Mouse (Mus musculus): ENCODE measurements around the gene Cmip. TPM values are rescaled to one million over a fixed set of nuclear protein-coding genes. Genes with fewer than 3 reads are reported as not detected.
A peak's percentile ranks its signal among the peaks of the same experiment; 100 is the strongest.

Gene Cmip
- 18.7 and 21.6 TPM in 2 replicates for polyA plus RNA-seq (2016; fragmentation: Nextera tagmentation; extraction: Ambion mirVana)

DNA sequence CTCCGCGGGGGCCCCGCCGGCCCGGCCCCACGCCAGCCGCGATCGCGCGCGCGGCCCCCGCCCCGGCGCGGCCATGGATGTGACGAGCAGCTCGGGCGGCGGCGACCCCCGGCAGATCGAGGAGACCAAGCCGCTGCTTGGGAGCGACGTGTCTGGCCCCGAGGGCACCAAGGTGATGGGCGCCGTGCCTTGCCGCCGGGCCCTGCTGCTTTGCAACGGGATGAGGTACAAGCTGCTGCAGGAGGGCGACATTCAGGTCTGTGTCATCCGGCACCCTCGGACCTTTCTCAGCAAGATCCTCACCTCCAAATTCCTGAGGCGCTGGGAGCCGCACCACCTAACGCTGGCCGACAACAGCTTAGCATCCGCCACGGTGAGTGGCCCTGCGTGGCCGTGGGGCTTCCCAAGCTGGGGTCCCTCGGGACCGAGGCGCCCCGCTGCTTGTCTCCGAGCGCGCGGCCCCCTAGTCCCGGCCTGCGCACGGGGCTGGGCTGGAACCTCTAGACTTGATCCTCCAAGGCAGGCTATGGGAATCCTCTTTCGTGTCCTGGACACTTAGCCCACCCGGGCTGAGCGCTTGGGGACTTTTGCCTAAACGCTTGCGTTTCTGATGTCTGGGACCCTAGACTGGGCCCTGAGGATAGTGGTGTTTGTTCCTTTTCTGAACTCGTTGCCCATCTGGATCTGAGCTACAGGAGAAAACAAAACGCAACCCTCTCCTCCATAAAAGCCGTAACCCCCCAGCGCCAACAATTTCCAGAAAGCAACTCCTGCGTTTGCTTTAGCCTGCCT is at the start of gene Cmip:
Gene Cmip (plus strand): TSS at position 36 of the 792 bp plus-strand sequence.
- H3K27ac ChIP-seq, result peak within 1 kb of the TSS; percentile 88
- peak within 1 kb of the TSS; percentile 96 for H3K9ac ChIP-seq
- H3K27me3 ChIP-seq (replicated peaks), result no peaks in the 10 kb centered on the region; the same call in 1 of the 2 replicates
- WGBS (ENCODE audit: insufficient replicate concordance), result under 1% methylated on average over 64 of the region's 65 CpGs
- peak within 1 kb of the TSS; percentile 84 for H3K4me3 ChIP-seq
- no peaks in the 10 kb centered on the region for H3K9me3 ChIP-seq (replicated peaks)
- peak within 1 kb of the TSS; percentile 90 for H3K4me2 ChIP-seq
- peaks cover 60% of the 10 kb centered on the region for H3K4me1 ChIP-seq
- peak; percentile 13 for ATAC-seq
- H3K36me3 ChIP-seq, result no peaks in the 10 kb centered on the region

DNA sequence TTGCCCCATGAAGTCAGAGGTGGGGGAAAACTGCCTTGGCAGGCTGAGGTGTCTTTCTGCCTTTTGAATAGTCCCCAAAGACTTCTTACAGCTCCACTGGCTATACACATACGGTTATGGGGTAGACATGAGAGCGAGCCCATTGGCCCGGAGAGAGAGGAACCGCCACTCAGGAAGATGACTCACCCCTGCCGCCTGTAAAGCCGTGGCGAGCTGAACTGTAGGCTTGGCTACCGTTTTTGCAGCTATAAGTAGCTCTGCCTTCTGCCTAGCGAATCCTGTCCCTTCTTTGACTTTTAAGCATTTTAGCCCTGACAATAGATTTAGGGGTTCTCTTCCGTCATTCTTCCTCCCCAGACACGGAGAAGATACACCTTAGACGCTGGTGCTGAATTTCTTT is 47.7 kb upstream of the Cmip start:
- H3K4me1 ChIP-seq, result no peaks in the 10 kb centered on the region
- H3K27ac ChIP-seq, result no peak overlapping the region
- WGBS (ENCODE audit: insufficient replicate concordance), result 58% methylated on average over 12 of the region's 12 CpGs
- no peak overlapping the region for H3K4me2 ChIP-seq
- no peaks in the 10 kb centered on the region for H3K9me3 ChIP-seq (replicated peaks)
- H3K9ac ChIP-seq, result no peak overlapping the region
- no peaks in the 10 kb centered on the region for H3K27me3 ChIP-seq (replicated peaks)
- H3K36me3 ChIP-seq, result peaks cover 54% of the 10 kb centered on the region
- H3K4me3 ChIP-seq, result no peak overlapping the region
- no peak for ATAC-seq

- Histone ChIP-seq H3K27ac (no peak overlapping the region), H3K4me2 (no peak overlapping the region), H3K4me3 (no peak overlapping the region), H3K27me3 (replicated peaks) (no peaks in the 10 kb centered on the region), H3K36me3 (peaks cover 43% of the 10 kb centered on the region), H3K9ac (no peak overlapping the region), H3K4me1 (no peaks in the 10 kb centered on the region), H3K9me3 (replicated peaks) (no peaks in the 10 kb centered on the region)
- 87% methylated on average over 11 of the region's 11 CpGs for WGBS (ENCODE audit: insufficient replicate concordance)
- no peak for ATAC-seq
These were observed 44.8 kb upstream of the Cmip start for GRCm38 (mm10) chr8:117212100-117212499.

DNA sequence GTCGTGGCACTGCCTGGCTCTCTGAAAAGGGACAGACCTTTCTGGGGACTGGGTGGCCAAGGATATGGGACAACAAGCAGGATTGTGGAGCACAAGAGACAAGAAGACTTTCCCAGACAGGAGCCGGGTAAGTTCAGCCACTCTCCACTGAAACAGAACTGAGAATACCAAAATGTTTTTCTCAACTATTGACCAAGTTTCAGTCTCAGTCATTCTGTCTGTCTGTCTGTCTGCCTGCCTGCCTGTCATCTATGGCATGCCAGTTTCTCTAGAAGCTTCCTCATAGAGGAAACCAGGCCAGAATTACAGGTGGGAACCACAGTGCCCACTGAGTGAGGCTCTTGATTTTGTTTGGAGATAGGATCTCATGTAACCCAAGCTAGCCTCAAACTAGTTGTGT is 39.1 kb upstream of the Cmip start:
- no peak for ATAC-seq
- no peak overlapping the region for H3K9ac ChIP-seq
- peaks cover 23% of the 10 kb centered on the region for H3K36me3 ChIP-seq
- H3K27ac ChIP-seq, result no peak overlapping the region
- no peak overlapping the region for H3K4me2 ChIP-seq
- no peaks in the 10 kb centered on the region for H3K9me3 ChIP-seq (replicated peaks)
- H3K4me3 ChIP-seq, result no peak overlapping the region
- H3K27me3 ChIP-seq (replicated peaks), result no peaks in the 10 kb centered on the region
- H3K4me1 ChIP-seq, result peaks cover 8% of the 10 kb centered on the region
- WGBS (ENCODE audit: insufficient replicate concordance), result 76% methylated on average over 2 of the region's 2 CpGs

- Histone ChIP-seq H3K9ac (no peak overlapping the region), H3K4me1 (peaks cover 13% of the 10 kb centered on the region), H3K4me3 (no peak overlapping the region), H3K4me2 (no peak overlapping the region), H3K36me3 (no peaks in the 10 kb centered on the region), H3K9me3 (replicated peaks) (no peaks in the 10 kb centered on the region), H3K27ac (no peak overlapping the region), H3K27me3 (replicated peaks) (no peaks in the 10 kb centered on the region)
- no peak for ATAC-seq
- 87% methylated on average over 6 of the region's 6 CpGs for WGBS (ENCODE audit: insufficient replicate concordance)
These were observed 34.5 kb upstream of the Cmip start for GRCm38 (mm10) chr8:117222396-117222795.

GRCm38 (mm10) chr8:117224630-117225029 is 32.2 kb upstream of the Cmip start:
- H3K4me1 ChIP-seq, result peaks cover 9% of the 10 kb centered on the region
- H3K4me2 ChIP-seq, result peak overlapping the region; percentile 67
- 10% methylated on average over 9 of the region's 9 CpGs for WGBS (ENCODE audit: insufficient replicate concordance)
- no peaks in the 10 kb centered on the region for H3K27me3 ChIP-seq (replicated peaks)
- H3K9me3 ChIP-seq (replicated peaks), result no peaks in the 10 kb centered on the region
- H3K27ac ChIP-seq, result 0 out of 2 replicates have a peak overlapping the region, but pooled peaks have one; percentile 48
- peak overlapping the region; percentile 53 for H3K9ac ChIP-seq
- H3K4me3 ChIP-seq, result peak overlapping the region; percentile 46
- no peaks in the 10 kb centered on the region for H3K36me3 ChIP-seq
- peak; percentile 90 for ATAC-seq

- no peaks in the 10 kb centered on the region for H3K27me3 ChIP-seq (replicated peaks)
- no peaks in the 10 kb centered on the region for H3K36me3 ChIP-seq
- 70% methylated on average over 12 of the region's 12 CpGs for WGBS (ENCODE audit: insufficient replicate concordance)
- H3K9me3 ChIP-seq (replicated peaks), result no peaks in the 10 kb centered on the region
- no peak overlapping the region for H3K4me2 ChIP-seq
- no peak overlapping the region for H3K9ac ChIP-seq
- H3K4me3 ChIP-seq, result no peak overlapping the region
- no peak for ATAC-seq
- no peak overlapping the region for H3K27ac ChIP-seq
- H3K4me1 ChIP-seq, result peaks cover 5% of the 10 kb centered on the region
These were observed 30.6 kb upstream of the Cmip start for GRCm38 (mm10) chr8:117226306-117226705.

DNA sequence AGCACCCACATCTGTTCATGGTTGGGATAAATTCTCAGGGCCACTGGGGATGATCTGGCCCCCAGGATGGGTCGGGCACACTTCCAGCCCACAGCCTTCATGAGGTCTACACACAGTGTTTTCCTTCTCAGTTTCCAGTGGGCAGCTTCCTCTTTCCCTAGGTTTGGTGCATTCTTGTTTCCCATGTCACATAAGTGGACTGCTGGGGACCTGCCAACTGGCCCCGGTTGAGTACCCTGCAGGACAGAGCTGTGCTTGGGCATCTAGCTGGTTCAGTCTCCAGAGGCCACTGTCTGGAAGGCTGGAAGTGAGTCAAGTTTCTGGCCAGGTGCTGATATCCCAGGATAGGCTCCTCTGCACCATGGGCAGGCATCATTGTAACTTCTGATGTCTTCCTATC is 29.5 kb upstream of the Cmip start:
- Histone ChIP-seq H3K9ac (no peak overlapping the region), H3K27me3 (replicated peaks) (no peaks in the 10 kb centered on the region), H3K4me3 (no peak overlapping the region), H3K4me1 (peaks cover 5% of the 10 kb centered on the region), H3K36me3 (no peaks in the 10 kb centered on the region), H3K27ac (no peak overlapping the region), H3K9me3 (replicated peaks) (no peaks in the 10 kb centered on the region), H3K4me2 (no peak overlapping the region)
- no peak for ATAC-seq
- WGBS (ENCODE audit: insufficient replicate concordance), result 61% methylated on average over 2 of the region's 2 CpGs

- Histone ChIP-seq H3K4me1 (no peaks in the 10 kb centered on the region), H3K4me2 (no peak overlapping the region), H3K36me3 (no peaks in the 10 kb centered on the region), H3K9me3 (replicated peaks) (no peaks in the 10 kb centered on the region), H3K27me3 (replicated peaks) (0 out of 2 replicates have a peak, but pooled peaks cover 9% of the 10 kb centered on the region), H3K9ac (no peak overlapping the region), H3K27ac (no peak overlapping the region), H3K4me3 (no peak overlapping the region)
- WGBS (ENCODE audit: insufficient replicate concordance), result 66% methylated on average over 7 of the region's 7 CpGs
- ATAC-seq, result no peak
These were observed 23.7 kb upstream of the Cmip start for GRCm38 (mm10) chr8:117233199-117233598.

GRCm38 (mm10) chr8:117236531-117236930 is 20.3 kb upstream of the Cmip start:
- H3K27ac ChIP-seq, result no peak overlapping the region
- H3K4me1 ChIP-seq, result peaks cover 6% of the 10 kb centered on the region; the same call in 1 of the 2 replicates
- H3K9ac ChIP-seq, result no peak overlapping the region
- no peak for ATAC-seq
- no peaks in the 10 kb centered on the region for H3K9me3 ChIP-seq (replicated peaks)
- H3K27me3 ChIP-seq (replicated peaks), result peaks cover 16% of the 10 kb centered on the region; the same call in 1 of the 2 replicates
- H3K36me3 ChIP-seq, result no peaks in the 10 kb centered on the region
- H3K4me3 ChIP-seq, result no peak overlapping the region
- H3K4me2 ChIP-seq, result no peak overlapping the region
- WGBS (ENCODE audit: insufficient replicate concordance), result 82% methylated on average over 4 of the region's 4 CpGs

- no peak for ATAC-seq
- H3K4me1 ChIP-seq, result peaks cover 6% of the 10 kb centered on the region; the same call in 1 of the 2 replicates
- H3K9ac ChIP-seq, result no peak overlapping the region
- 67% methylated on average over 5 of the region's 5 CpGs for WGBS (ENCODE audit: insufficient replicate concordance)
- no peaks in the 10 kb centered on the region for H3K36me3 ChIP-seq
- H3K27ac ChIP-seq, result no peak overlapping the region
- peaks cover 16% of the 10 kb centered on the region; the same call in 1 of the 2 replicates for H3K27me3 ChIP-seq (replicated peaks)
- no peak overlapping the region for H3K4me2 ChIP-seq
- no peaks in the 10 kb centered on the region for H3K9me3 ChIP-seq (replicated peaks)
- H3K4me3 ChIP-seq, result no peak overlapping the region
These were observed 16.5 kb upstream of the Cmip start for GRCm38 (mm10) chr8:117240326-117240725.

- Histone ChIP-seq H3K27me3 (replicated peaks) (peaks cover 16% of the 10 kb centered on the region; the same call in 1 of the 2 replicates), H3K9ac (no peak overlapping the region), H3K4me1 (peaks cover 6% of the 10 kb centered on the region; the same call in 1 of the 2 replicates), H3K4me2 (no peak overlapping the region), H3K4me3 (no peak overlapping the region), H3K27ac (no peak overlapping the region), H3K9me3 (replicated peaks) (no peaks in the 10 kb centered on the region), H3K36me3 (no peaks in the 10 kb centered on the region)
- ATAC-seq, result no peak
- 66% methylated on average over 5 of the region's 5 CpGs for WGBS (ENCODE audit: insufficient replicate concordance)
These were observed 15.9 kb upstream of the Cmip start for GRCm38 (mm10) chr8:117240841-117241494.
